Mouse (Mus musculus) heart, postnatal 4 days (tissue): ENCODE data around the gene Sec14l5. TPM values are rescaled to one million over a fixed set of nuclear protein-coding genes. Genes with fewer than 3 reads are reported as not detected.

ENCODE experiments used
- DNase-seq: peaks from one replicate; pipeline ENCODE4 v3.0.0; 2021
- total RNA-seq, 2 experiments: library from RNA; stranded (reverse); gene quantifications; 2 replicates each; pipeline ENCODE4 v1.2.3; 2021

The Sec14l5 gene
- total RNA-seq, 2 experiments from 2014 or later, result 0.10 to 0.16 TPM

DNA sequence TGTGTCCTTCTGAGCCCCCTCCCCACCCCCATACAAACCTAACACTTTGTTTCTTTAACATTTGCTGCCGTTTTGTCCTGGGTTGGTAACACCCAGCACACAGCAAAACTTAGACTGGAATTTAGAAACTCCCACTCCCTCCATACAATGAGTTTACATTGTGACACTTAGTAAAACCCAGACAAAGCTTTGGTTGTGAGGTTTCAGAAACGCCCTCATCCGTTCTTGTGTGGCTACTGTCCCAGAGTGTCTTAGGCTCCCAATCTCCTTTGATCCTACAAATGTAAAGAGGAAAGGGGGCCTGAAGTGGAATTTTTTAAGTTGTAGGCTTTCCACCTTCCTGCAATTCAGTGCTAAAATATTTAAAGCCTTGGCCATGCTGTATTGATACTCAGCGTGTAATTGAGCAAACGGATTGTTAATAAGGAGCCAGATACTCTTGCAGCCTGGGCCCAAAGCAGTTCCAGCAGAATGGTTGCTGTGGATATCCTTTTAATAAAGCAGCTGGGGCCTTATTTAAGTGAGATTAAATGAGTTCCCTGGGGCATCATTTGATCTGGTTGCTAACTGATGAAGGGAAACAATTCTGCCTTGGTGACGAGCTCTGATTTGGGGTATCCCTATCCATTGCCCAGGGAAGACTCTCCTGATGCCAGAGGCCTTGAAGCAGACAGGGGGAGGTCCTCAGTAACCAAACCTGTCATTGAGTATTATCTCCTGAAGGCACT lies 6.6 kb downstream of the Sec14l5 start:
- no peak for DNase-seq

DNA sequence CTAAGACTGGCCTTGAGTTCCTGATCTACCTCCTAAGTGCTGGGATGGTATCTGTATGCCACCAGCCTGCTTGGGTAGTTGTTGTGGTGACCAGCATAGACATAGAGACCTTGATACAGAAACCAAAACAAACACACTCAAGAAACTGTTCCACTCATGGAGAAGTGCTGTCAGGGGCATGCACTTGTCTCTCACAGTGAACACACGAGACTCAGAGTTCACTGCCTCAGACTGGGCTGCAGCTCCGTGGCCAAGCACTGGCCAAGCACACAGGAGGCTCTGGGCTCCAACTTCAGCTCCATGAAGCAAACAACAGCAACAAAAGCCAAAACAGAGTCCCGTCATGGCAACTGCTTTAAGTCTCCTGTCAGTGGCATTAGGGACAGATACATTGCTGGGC lies 8.1 kb downstream of the Sec14l5 start:
- no peak for DNase-seq

DNA sequence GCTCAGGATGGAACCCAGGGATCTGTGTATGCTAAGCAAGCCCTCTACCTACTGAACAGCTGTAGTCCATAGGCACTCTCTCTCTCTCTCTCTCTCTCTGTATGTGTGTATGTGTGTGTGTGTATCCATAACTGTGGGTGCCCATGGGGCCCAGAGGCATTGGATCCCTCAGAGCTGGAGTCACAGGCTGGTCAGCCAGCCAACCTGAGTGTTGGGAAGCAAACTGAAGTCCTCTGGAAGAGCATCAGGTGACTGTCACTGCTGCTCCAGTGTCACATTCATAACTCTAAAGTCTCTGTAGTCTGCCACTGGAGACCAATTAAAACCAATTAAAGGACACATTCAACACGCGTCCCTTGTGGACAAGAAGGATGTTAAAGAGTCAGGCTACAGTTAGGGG lies 9.6 kb downstream of the Sec14l5 start:
- DNase-seq, result no peak

DNA sequence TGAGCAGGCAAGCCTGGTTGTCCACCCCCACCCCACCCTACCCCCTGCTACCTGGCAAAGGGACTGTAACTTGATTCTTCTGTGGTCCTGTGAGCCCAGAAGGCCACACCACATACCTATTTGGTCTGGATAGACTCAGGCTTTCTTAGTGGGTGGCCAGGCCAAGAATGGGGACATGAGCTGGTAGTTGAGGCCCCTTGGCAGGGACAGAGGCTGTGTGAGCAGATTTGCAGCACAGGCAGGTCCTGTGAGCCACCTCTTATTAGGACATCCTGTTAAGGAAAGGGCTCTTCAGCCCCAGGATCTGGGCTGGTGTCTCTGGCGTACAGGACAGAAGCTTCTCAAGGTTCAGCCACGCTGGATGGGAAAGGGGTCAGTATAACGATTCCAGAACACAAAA lies 10.2 kb downstream of the Sec14l5 start:
- DNase-seq, result no peak

DNA sequence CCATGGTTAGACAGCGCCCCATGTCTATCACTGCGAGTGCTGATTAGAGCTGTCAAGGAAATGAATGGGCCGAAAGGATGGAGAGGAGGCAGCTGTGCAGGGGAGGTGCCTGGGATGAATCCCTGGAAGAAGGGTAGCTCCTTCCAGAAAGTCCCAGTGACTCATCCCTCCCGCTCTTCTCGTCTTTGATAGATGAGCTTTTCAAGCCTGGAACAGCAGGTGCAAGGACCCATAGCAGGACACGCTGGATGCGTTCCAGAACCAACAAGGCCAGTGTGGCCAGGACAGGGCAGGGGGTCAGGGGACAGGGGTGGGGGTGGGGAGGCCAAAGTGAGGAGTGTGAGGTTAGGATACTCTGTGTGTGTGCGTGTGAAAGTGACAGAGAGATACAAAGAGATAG lies 12.3 kb downstream of the Sec14l5 start:
- DNase-seq, result no peak

DNA sequence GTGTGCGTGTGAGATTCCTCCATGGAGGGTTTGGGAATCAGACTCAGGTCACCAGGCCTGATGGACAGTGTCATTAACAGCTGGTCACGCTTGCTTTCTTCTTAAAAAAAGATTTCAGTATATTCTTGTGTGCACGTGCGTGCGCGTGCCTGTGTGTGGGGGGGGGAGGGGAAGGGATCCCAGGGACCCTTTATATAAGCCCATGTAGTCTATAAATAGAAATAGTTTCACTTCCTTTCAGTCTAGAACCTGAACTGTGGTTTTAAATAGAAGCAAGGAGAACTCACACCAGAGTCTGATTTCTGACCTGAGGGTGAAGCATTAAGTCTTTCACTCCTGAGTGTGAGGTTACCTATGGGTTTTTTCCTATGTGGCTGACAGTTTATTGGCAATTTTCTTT lies 17.4 kb downstream of the Sec14l5 start:
- DNase-seq, result no peak

DNA sequence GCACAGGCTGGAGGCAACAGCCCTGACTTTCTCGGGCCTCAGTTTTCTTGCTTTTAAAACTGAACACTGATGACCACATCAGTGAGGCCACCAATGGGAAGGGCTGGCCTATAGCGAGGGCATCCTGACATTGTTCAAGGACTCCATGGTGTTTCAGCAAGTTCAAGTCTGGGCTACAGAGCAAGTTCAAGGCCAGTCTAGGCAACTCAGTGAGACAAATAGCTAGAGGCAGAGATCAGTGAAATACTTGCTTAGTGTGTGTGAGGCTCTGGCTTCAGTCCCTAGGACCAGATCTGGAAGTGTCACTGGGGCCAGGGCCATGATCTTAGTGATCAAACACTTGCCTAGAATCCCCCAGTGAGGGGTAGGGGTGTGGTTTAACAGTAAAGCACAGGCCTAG lies 21.1 kb downstream of the Sec14l5 start:
- no peak for DNase-seq

DNA sequence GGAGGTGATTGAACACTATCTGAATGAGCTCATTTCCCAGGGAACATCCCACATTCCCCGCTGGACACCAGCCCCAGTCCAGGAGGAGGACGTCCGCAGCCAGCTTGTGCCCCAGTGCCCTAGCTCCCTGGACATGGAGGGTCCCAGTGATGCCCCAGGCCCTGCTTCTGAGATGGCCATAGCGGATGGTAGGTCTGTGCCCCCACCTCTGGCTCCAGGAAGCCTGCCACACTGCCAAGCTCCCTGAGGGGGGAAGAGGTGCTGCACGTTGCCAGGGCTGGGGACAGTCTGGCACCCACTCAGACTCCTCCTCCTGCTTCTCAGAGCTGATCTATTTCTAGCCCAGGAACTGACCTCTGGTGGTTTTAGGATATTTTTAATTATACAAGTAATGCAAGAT lies 21.9 kb downstream of the Sec14l5 start:
- DNase-seq, result peak; percentile 68

DNA sequence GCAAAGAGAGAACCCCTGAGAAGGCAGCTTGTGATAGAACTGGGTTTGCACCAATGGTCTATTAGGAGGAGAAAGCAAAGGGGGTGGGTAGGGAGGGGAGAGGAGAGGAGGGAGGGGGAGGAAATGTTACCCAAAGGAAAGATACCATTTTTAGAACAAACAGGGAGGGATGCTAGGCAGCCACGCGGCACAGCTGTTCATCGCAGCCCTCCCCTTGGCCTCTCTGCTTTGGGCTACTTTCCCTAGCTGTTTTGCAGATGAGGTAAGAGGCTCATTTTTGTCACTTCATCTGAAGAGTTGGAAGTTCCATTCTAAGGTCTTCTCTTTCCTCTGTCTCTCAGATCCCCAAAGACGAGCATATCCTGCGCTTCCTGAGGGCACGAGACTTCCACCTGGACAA lies 25.7 kb downstream of the Sec14l5 start:
- DNase-seq, result no peak

DNA sequence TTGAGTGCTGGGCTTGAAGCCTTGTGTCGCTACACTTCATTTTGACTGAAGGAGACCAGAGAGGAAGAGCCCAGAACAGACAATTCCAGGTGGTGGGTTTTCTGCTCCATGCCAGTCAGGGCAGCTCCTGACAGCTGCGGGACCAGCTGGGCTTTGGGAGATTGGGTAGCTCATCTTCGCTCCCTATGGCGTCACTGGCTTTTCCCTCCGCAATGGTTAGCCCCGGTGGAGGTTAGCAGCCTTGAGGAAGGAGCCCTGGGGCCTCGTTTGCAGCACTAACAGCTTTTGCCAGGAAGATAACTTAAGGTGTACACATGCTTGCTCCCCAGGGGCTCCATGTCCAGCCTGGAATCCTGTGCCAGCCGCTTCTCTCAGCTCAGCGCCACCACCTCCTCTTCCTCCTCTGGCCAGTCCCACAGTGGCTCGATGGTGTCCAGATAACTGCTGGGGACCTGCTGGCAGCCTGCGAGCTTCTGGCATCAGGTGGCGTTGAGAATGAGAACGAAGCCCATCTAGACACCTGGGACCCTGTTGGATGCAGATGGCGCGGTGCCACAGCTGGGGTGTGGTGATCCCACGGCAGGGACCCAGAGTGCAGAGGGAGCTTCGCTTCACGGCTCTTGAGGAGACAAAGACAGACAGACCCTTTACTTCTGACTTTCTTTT lies 36.5 kb downstream of the Sec14l5 start:
- no peak for DNase-seq

DNA sequence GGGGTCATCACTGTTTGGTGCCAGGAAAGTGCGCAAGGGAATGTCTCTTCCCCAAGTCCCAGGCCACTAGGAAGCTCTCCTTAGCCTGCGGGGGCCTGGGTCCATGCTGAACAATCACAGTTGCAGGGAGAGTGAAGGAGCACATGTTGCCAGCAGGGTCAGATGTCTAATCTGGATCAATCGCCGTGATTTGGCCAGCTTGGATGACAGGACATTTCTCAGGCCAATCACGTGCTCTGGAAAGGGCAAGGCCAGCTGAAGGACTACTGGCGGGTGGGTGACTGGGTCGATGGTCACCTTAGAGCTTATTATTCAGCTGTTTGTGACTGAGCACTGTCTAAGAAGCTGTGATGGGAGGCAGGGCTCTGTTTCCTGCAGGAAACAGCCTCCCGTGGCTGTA lies 37.2 kb downstream of the Sec14l5 start:
- DNase-seq, result no peak

DNA sequence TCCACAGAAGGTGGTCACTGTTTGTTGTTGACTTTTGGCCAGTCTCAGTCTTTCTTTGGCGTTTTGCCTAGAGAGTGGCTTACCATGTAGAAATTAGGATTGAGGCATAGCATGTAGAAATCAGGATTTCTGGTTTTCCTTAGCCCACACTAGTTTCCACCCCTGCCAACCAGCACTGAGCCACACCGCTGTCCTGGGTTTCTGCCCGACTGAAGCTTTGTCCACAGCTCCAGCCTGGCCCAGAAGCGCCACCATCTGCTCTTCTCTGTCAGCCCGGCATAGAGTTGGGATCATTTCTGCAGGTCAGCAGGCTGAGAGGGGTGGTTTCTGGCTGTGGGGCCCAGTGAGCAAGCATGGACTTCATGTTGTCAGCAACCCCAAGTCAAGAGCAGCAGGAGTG lies 38.0 kb downstream of the Sec14l5 start:
- DNase-seq, result no peak

DNA sequence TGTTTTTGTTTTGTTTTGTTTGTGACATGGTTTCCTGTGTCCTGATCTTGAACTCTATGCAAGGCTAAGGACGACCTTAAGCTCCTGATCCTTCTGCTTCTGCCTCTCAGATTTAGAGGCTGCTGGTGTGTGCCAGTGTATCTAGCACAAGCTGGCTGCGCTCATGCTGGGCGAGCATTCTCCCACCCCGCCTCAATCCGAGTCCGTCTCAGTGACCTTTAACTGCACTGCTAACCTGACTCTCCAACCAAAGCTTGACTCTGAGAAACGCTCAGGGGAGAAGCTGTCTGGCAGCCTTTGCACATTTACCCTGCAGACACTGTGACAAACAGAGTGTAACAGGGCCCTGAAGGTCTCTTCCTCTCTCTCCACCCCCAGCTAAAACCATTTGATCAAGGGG lies 38.8 kb downstream of the Sec14l5 start:
- no peak for DNase-seq

DNA sequence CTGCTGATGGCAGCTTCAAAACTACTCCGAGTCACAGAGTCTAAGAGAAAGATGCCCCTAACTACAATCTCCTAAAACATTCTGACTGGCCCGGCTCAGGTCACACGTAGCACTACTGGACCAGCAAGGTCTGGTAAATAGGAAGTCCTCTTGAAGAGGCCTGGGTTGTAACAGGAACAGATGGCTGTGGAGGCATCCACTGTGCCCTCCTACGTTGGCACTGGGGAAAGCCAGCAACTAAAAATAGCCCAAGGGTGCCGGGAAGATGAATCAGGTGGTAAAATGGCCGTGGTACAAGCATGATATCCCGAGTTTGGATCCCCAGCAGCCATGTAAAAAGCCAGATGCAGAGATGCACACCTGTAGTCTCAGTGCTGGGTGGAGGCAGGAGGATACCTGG lies 39.3 kb downstream of the Sec14l5 start:
- peak; percentile 43 for DNase-seq

DNA sequence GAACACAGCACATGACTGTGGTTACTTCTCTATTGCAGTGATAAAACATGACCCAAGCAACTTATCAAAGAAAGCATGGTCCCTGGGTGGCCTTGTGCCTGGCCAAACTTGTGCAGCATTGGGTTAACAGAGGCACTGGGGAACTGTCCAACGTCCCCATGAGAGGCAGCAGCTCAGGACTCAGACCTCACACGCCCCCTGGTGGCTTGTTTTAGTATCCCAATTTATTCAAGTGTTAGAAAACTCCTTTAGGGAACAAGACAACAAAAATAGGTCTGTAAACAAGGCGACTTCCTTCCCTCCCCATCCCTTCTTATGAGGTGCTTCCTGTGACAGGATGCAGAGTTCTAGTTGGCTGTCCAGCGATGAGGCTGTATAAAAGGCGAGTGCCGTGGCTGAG lies 48.2 kb downstream of the Sec14l5 start:
- DNase-seq, result peak; percentile 80

DNA sequence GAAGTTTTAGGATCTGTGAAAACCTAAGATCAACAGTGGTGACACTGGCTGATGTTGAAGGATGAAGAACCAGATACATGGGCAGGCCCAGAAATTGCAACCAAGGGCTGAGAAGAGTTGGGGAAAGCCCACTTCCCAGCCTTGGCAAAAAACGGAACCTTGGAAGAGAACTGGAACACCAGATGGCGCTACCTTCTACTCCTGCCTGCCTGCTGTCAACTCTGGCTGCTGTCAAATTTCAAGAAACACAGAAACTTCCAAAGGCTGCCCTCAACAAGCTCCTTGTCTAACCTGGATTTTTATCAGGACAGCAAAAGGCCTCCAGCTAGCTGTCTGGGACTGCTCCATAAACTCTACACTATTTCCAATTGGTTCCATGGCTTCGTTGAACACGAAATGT lies 55.8 kb downstream of the Sec14l5 start:
- peak; percentile 70 for DNase-seq

DNA sequence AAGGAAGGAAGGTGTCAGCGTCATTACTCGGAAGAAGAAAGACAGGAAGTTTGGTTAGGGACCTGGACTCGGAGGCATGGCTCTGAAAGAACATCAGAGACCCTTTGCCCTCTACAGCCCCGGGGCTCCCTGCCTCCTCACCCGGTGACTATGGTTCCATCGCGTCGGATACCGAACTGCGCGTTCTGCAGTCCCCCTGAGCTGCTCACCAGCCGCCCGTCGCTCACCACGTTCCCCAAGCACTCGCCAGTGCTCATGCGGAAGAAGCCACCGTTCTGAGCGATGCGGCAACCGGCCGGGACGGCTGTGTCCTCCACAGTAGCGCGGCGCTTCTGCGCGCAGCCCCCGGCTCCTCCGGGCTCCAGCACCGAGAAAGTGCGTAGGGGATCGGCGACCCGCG lies 56.3 kb downstream of the Sec14l5 start:
- peak; percentile 26 for DNase-seq

DNA sequence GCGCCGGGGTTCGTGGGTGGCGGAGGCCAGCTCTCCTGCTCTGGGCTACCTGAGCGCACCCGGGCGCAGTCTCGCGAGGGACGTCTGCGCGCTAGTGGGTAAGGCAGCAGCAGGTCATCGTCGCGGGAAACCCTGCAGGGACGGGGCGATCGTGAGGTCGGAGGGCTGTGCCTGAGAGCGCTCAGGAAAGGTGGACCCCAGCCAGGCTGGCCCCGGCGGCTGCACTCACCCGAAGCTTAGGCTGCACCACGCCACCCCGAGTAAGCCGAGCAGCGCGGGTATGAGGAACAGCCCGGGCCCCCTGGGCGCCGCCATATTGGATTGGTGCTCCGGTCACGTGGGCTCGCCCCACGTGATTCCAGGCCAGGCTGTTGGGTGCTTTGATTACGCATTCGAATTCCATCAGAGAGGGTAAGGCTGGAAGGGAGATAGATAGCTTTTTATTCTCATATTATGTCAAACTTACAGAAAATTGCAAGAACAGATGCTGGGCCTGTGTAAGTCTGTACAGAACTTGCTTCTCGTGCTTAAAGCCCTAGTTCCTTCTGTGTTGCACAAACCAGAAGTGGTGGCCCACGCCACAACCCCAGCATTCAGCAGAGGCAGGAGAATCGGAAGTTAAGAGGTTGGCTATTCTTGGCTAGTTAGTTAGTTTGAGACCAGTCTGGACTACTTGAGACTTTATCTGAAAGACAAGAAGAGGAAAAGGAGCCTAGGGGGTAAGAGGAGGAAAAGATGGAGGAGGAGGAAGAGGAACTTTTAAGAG lies 56.9 kb downstream of the Sec14l5 start, which contains the start of gene Nagpa:
Gene Nagpa, minus strand, starts transcription at position 345 of the 766 bp plus-strand sequence.
- peak; percentile 85 for DNase-seq

DNA sequence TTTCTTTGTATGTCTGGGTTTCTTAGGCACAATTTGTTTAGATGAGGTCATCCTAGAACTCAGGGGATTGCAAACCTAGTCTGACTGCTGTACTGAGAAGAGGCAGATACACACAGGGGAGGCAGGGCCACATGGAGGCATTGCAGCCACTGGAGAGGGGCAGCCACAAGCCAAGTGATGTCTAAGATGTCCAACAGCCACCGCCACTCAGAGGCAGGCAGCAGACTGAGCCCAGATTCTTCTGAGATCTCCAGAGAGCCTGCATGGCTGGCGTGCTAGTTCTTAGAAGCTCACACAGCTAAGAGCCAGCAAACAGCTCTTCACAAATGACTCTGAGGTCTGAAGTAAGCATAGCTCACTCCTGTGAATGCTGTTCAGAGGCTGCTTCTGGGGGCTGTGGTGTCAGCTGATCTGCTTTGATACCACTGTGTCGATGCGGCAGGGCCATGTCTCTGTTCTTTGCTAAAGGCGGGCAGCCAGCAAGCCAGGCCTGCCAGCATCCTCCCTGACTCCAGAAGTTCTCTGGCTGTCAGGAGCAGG lies 58.6 kb downstream of the Sec14l5 start:
- no peak for DNase-seq

DNA sequence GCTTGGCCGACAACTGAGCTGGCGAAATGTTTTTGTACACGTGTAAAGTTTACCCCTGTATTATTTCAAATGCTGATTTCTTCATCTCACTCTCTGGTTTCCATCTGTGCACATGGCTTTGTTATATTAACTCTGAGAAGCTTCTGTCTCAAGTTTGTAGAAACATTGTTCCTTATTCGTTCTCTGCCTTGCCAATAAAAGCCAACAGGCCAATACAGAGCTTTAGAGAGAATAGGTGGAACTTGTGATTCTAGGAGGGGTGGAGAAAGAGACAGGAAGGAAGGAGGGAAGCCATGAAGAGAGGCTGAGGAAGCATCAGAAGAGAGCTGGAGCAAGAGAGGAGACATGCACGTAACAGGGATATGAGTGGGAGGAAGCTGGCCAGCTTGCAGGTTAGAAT lies 59.1 kb downstream of the Sec14l5 start:
- DNase-seq, result no peak

DNA sequence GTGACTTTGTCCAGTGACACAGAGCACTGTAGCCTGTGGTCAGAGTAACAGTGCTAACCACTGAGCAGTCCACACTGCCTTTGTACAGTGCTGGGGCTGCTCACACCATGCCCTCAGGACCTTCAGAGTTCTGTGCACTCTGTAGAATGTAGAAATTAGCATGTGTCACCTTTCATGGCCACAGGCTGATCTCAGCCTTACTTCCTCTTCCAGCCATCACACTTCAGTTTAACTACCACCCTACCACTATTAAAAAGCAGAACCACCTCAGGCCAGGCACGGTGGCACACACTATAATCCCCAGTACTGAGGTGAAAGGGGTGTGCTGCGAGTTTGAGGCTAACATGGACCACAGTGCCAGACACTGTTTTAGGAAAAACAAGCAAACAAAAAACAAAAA lies 63.5 kb downstream of the Sec14l5 start:
- DNase-seq, result no peak

DNA sequence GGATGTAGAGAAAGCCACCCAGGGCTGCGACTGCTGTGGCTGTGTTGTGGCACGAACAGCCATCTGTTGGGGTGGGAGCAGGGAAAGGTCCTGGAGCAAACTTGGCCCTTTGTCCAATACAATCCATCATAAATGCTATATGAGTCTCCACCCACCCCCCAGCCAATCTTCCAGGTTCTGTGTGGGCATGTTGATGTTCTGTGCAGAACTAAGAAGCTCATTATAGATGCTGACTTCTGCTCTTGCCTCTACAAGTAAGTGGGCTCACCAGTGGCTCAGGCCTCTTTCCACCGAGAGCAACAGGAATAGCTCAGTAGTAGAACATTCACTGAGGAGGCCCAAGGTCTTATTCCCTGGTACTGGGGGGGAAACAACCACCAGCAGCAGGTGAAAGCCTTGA lies 65.2 kb downstream of the Sec14l5 start:
- no peak for DNase-seq

DNA sequence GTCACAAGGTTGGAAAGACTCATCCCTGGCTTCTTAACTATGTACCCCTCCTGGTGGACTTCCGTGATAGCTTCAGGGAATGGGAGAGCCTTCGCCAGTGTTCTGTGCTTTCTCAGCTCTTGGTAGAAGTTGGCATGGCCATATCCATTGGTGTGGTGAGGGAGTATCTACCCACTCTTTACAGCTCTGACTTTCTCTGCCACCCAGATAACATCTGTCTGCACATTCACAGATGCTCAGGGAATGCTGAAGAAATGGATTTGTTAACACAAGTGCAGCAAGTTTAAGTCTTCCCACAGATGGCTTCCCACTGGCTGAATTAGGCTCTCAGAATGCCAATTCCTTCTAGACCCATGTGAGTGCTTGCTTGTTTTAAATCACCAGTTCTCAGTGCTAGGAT lies 67.2 kb downstream of the Sec14l5 start:
- no peak for DNase-seq
